Mouse (Mus musculus): ENCODE results near the gene Gm14288.
"Not testable (repeated sequence)": the region's sequence is repeated elsewhere in the genome, so short reads cannot be mapped to it uniquely, and the experiment has no call there.

The Gm14288 gene

GRCm38 (mm10) chr2:175800993-175801392 is at the start of gene Gm14288:
Gm14288 (minus strand) TSS chr2:175801093.
- DNase-seq (ENCODE audit: low read depth): not testable (repeated sequence)

- DNase-seq (ENCODE audit: low read depth): not testable (repeated sequence)
Observed at GRCm38 (mm10) chr2:175741237-175741636, 59.7 kb downstream of the Gm14288 start, which contains the start of gene Gm2007. Gm2007 (plus strand) TSS chr2:175741537.

Data from c-Kit-positive CD71-negative TER-119-negative erythroid progenitor cells, embryonic 14.5 days (primary cell).